Mouse (Mus musculus) midbrain, embryonic 12.5 days (tissue): ENCODE measurements around the gene Impdh2. TPM values are rescaled to one million over a fixed set of nuclear protein-coding genes. Genes with fewer than 3 reads are reported as not detected.
"Not testable (repeated sequence)": the region's sequence is repeated elsewhere in the genome, so short reads cannot be mapped to it uniquely, and the experiment has no call there.

ENCODE experiments used
- ATAC-seq: fragments of 200-750 bp; cut with Nextera tagmentation; 2 replicates; pipeline ENCODE4 v1.8.0; 2017; ENCODE audit warnings: low read depth, moderate TSS enrichment, moderate library complexity; ENCODE audit not compliant: low FRiP score
- H3K27ac ChIP-seq: fragments of 300-500 bp; sonication (generic); replicated peaks from 2 replicates; pipeline ENCODE4 v1.5.1; 2016; ENCODE audit warnings: mild to moderate bottlenecking
- H3K27me3 ChIP-seq: fragments of 300-500 bp; sonication (generic); 2 replicates; pipeline ENCODE4 v1.6.1; 2016; ENCODE audit warnings: mild to moderate bottlenecking
- H3K36me3 ChIP-seq: fragments of 300-500 bp; sonication (generic); 2 replicates; pipeline ENCODE4 v1.6.1; 2016
- H3K4me1 ChIP-seq: fragments of 300-500 bp; sonication (generic); 2 replicates; pipeline ENCODE4 v1.6.1; 2016
- H3K4me2 ChIP-seq: fragments of 300-500 bp; sonication (generic); replicated peaks from 2 replicates; pipeline ENCODE4 v1.6.1; 2016; ENCODE audit warnings: mild to moderate bottlenecking, moderate library complexity
- H3K4me3 ChIP-seq: fragments of 300-500 bp; sonication (generic); 2 replicates; pipeline ENCODE4 v1.5.1; 2016; ENCODE audit warnings: mild to moderate bottlenecking
- H3K9ac ChIP-seq: fragments of 300-500 bp; sonication (generic); replicated peaks from 2 replicates; pipeline ENCODE4 v1.6.1; 2016; ENCODE audit warnings: mild to moderate bottlenecking, moderate library complexity
- H3K9me3 ChIP-seq: fragments of 300-500 bp; sonication (generic); 2 replicates; pipeline ENCODE4 v1.6.1; 2016; ENCODE audit warnings: mild to moderate bottlenecking
- WGBS: fragments of 180-500 bp; shearing (Covaris S2); methylation state at CpG from one replicate; pipeline ENCODE4 v1.1.7; 2016; 5-methylcytosine and 5-hydroxymethylcytosine counted together
- microRNA counts: library from miRNA; unstranded; fragments of <30 nt; microRNA quantifications from one replicate; lab custom pipeline; 2017
- microRNA-seq: library from miRNA; unstranded; fragments of <30 nt; microRNA quantifications from one replicate; pipeline ENCODE4, GENCODE M21; 2017
- polyA plus RNA-seq: library from polyadenylated mRNA; unstranded; fragments of >200 nt; fragmentation: Nextera tagmentation; extraction: Ambion mirVana; gene quantifications from 2 replicates; pipeline ENCODE4 v1.2.1, GENCODE M21; 2016

Impdh2 gene
- polyA plus RNA-seq, 1 experiment from 2014 or later: 143 TPM

DNA sequence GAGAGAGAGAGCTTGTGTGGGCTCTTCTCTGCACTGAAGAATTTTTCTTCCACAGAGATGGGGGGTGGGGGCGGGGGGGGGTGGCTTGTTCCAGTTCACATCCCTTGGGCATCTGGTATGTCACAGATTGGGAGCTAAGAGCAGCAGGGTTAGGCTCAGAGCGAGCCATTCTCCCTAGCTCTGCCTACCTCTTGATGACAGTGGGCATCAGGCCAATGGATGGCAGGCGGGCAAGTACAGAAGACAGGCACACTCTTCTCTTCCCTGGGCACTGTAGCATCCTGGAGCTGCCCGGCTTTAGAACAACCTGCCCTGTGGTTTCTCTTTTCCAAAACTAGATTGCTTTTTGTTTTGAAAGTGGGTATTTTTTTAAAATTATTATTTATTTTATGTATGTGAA, 31.4 kb downstream of the Impdh2 start:
- Histone ChIP-seq H3K4me1 (peaks cover 42% of the 10 kb centered on the region), H3K27me3 (peaks cover 20% of the 10 kb centered on the region; the same call in 1 of the 2 replicates), H3K4me3 (no peak overlapping the region), H3K27ac (no peak overlapping the region), H3K9ac (no peak overlapping the region), H3K4me2 (no peak overlapping the region), H3K9me3 (no peaks in the 10 kb centered on the region), H3K36me3 (no peaks in the 10 kb centered on the region)
- no peak for ATAC-seq
- 90% methylated on average over 4 of the region's 4 CpGs for WGBS

DNA sequence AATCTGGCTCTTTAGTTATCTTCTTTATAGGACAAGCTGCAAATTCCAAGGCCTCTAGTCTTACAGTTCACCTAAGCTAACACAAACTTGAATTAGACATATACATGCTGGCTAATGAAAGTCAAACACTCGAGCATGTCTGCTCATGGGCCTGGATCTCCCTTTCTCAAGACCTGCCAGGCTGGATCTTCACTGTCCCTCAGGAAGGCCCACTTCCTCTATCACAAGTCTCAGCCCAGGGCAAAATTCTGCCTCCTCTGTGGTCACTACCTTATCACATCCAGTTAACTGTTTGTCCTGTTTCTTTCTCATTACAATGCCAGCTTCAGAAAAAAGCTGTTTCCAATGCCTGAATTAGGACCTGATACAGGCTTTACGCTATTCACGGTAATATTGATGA, 34.3 kb downstream of the Impdh2 start:
- H3K4me1 ChIP-seq: peaks cover 21% of the 10 kb centered on the region

DNA sequence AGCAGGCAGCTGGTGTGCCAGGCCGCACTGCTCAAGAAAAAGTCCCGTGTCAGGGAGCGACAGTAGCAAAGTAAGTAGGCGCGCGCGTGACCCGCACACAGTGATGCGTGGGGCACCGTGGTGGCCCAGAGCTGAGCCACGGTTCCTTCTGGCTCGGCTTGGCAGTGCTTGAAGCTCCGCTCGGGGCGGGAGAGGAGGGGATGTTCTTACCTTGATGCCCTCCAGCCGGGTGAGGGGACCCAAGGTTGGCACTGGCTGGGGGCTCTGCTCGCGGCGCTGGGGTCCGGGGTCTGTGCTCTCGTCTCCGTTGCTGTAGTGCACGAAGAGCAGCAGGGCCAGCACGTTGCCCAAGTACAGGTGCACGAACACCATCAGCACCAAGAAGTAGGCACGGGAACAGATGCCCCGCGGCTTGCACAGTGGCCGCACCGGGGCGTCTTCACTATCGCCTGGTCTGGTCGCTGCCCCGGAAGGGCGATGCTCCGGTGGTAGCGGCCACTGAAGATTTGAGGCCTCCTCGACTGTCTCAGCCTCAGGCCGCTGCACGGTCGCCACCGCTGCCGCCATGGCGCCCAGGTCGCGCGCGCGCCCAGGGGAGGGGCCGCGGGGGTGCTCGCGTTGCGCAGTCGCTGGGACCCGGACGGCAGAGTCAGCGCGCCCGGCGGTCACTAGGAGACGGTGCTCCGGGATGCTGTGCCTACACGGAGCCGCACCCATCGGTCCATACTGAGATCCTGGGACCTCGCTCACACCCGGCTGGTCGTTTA, 37.1 kb downstream of the Impdh2 start, which contains the start of gene P4htm:
P4htm (minus strand) TSS at position 670 of the 767 bp plus-strand sequence.
- Histone ChIP-seq H3K4me2 (peak within 1 kb of the TSS; percentile 86), H3K27ac (peak within 1 kb of the TSS; percentile 78), H3K9ac (peak within 1 kb of the TSS; percentile 80), H3K4me1 (peaks cover 15% of the 10 kb centered on the region), H3K36me3 (0 out of 2 replicates have a peak, but pooled peaks cover 3% of the 10 kb centered on the region), H3K9me3 (no peaks in the 10 kb centered on the region), H3K4me3 (peak within 1 kb of the TSS; percentile 69), H3K27me3 (no peaks in the 10 kb centered on the region)
- ATAC-seq: peak; percentile 85
- WGBS: 1% methylated on average over 63 of the region's 69 CpGs

More for the DNA sequence above, 34.3 kb downstream of the Impdh2 start:
- no peak overlapping the region for H3K4me3 ChIP-seq
- no peak overlapping the region for H3K4me2 ChIP-seq
- no peaks in the 10 kb centered on the region for H3K36me3 ChIP-seq
- H3K27me3 ChIP-seq: peaks cover 16% of the 10 kb centered on the region; the same call in 1 of the 2 replicates
- no peak overlapping the region for H3K9ac ChIP-seq
- 92% methylated on average over 3 of the region's 3 CpGs for WGBS
- H3K27ac ChIP-seq: no peak overlapping the region
- no peaks in the 10 kb centered on the region for H3K9me3 ChIP-seq
- no peak for ATAC-seq

DNA sequence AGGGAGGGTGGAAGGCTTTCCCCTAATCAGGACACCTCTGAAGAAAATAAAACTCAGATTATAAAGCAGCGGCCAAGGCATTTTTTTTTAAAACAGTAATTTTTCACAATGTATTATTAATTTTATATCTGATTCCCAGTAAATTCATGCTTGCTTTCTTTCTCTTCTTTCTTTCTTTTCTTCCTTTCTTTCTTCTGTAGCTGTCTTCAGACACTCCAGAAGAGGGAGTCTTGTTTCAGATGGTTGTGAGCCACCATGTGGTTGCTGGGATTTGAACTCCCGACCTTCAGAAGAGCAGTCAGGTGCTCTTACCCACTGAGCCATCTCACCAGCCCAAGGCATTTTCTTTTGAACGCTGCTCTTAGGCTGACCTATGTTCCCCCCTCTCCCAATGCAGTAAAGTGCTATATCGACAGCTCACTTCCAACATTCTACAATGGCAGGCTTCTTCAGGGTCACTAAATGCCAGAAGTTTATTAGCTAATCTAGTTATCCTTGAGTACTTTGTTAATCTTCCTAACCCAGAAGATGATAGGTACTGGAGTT, 39.0 kb downstream of the Impdh2 start:
- Histone ChIP-seq H3K27ac (no peak overlapping the region), H3K4me3 (no peak overlapping the region), H3K9ac (no peak overlapping the region), H3K4me1 (peaks cover 15% of the 10 kb centered on the region), H3K4me2 (no peak overlapping the region), H3K9me3 (no peaks in the 10 kb centered on the region), H3K36me3 (peaks cover 22% of the 10 kb centered on the region), H3K27me3 (no peaks in the 10 kb centered on the region)
- WGBS: 80% methylated on average over 4 of the region's 4 CpGs
- no peak for ATAC-seq

GRCm38 (mm10) chr9:108600011-108600410, 39.9 kb downstream of the Impdh2 start:
- H3K4me2 ChIP-seq: no peak overlapping the region
- H3K9ac ChIP-seq: no peak overlapping the region
- ATAC-seq: no peak
- no peaks in the 10 kb centered on the region for H3K27me3 ChIP-seq
- H3K4me3 ChIP-seq: no peak overlapping the region
- peaks cover 31% of the 10 kb centered on the region for H3K36me3 ChIP-seq
- no peaks in the 10 kb centered on the region for H3K9me3 ChIP-seq
- H3K27ac ChIP-seq: no peak overlapping the region
- peaks cover 15% of the 10 kb centered on the region for H3K4me1 ChIP-seq
- 59% methylated on average over 2 of the region's 2 CpGs for WGBS

DNA sequence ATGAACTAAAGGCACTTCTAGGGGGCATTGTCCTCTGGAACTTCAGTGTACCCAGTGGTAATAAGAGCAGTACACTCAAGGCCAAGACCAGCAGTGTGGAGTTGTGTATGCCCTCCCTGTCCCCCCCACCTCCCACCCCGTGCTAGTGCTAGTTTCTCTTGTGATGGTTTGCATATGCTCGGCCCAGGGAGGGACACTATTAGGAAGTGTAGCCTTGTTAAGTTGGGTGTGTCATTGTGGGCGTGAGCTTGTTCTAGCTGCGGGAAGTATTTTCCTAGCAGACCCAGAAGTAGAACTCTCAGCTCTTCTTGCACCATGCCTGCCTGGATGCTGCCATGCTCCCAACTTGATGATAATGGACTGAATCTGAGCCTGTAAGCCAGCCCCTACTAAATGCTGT, 41.9 kb downstream of the Impdh2 start:
- peaks cover 49% of the 10 kb centered on the region for H3K36me3 ChIP-seq
- peaks cover 3% of the 10 kb centered on the region for H3K4me1 ChIP-seq
- H3K4me2 ChIP-seq: no peak overlapping the region
- no peak overlapping the region for H3K27ac ChIP-seq
- no peak for ATAC-seq
- no peak overlapping the region for H3K9ac ChIP-seq
- WGBS: 91% methylated on average over 4 of the region's 4 CpGs
- no peaks in the 10 kb centered on the region for H3K9me3 ChIP-seq
- H3K27me3 ChIP-seq: no peaks in the 10 kb centered on the region
- H3K4me3 ChIP-seq: no peak overlapping the region

DNA sequence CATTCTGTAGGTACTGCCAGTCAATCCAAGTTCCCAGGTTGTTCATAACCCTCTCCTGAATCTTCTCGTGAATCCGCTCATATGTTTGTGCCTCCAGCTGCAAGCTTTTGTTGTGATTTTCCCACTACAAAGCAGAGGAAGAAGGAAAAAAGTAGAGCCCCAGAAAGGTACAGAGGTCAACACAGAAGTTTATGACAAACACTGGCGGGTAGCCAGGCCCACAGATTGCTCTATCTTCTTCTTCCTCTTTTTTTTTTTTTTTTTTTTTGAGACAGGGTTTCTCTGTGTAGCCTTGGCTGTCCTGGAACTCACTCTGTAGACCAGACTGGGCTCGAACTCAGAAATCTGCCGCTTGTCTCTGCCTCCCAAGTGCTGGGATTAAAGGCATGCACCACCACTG, 47.8 kb downstream of the Impdh2 start:
- 95% methylated on average over 5 of the region's 5 CpGs for WGBS
- peaks cover 95% of the 10 kb centered on the region for H3K36me3 ChIP-seq
- not testable (repeated sequence) for H3K9ac ChIP-seq

GRCm38 (mm10) chr9:108608889-108609288, 48.8 kb downstream of the Impdh2 start:
- H3K27me3 ChIP-seq: no peaks in the 10 kb centered on the region
- no peaks in the 10 kb centered on the region for H3K4me1 ChIP-seq
- no peak overlapping the region for H3K4me2 ChIP-seq
- no peak overlapping the region for H3K9ac ChIP-seq
- no peak for ATAC-seq
- H3K9me3 ChIP-seq: no peaks in the 10 kb centered on the region
- no peak overlapping the region for H3K4me3 ChIP-seq
- H3K27ac ChIP-seq: no peak overlapping the region
- 96% methylated on average over 4 of the region's 4 CpGs for WGBS
- H3K36me3 ChIP-seq: peaks cover 95% of the 10 kb centered on the region

More for the DNA sequence above, 47.8 kb downstream of the Impdh2 start:
- H3K9me3 ChIP-seq, H3K27me3 ChIP-seq, H3K4me2 ChIP-seq, H3K4me3 ChIP-seq, H3K27ac ChIP-seq, ATAC-seq, H3K4me1 ChIP-seq: not testable (repeated sequence)

DNA sequence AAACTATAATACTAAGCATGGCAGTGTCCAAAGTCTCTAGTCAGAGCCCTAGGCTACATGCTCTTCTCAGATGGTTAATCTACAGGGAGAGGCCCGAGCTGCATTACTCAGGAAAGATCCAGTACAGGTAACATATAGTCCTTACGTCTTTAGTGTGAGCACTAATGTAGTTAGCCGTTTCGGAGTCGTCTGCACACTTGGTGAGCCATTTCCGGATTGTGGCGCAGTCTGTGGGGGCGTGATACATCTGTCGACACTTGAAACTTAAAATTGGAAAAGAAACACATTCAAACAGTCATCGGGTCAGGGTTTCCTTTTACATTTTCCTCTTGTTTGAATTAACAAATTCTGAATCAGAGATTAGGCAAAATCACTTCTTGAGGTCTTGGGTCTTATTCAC, 51.4 kb downstream of the Impdh2 start:
- 95% methylated on average over 10 of the region's 10 CpGs for WGBS
- H3K27ac ChIP-seq: no peak overlapping the region
- H3K27me3 ChIP-seq: no peaks in the 10 kb centered on the region
- H3K4me3 ChIP-seq: no peak overlapping the region
- H3K9me3 ChIP-seq: no peaks in the 10 kb centered on the region
- H3K36me3 ChIP-seq: peaks cover 90% of the 10 kb centered on the region
- ATAC-seq: no peak
- H3K9ac ChIP-seq: no peak overlapping the region
- H3K4me1 ChIP-seq: no peaks in the 10 kb centered on the region
- no peak overlapping the region for H3K4me2 ChIP-seq

MicroRNA genes within 50 kb of the gene (microRNA counts, 519-probe panel; counts per million panel counts)
- microRNA mmu-miR-191 (lab: Ali Mortazavi, UCI) (5,882 counts per million, percentile 59 among the panel's probes with 10 or more counts), microRNA mmu-miR-425 (lab: Ali Mortazavi, UCI) (5,156 counts per million, percentile 46 among the panel's probes with 10 or more counts)

Small RNA genes within 50 kb of the gene (microRNA-seq; reads per million reads assigned to microRNA genes)
- gene Gm24083 (not detected), gene Mir191 (not detected), gene Mir425 (2,805 reads per million, percentile 85 among the genes with 10 or more reads in this experiment)

Other genes with a start within 250 kb of the Impdh2 start
- 656 and 692 TPM in 2 replicates for gene Gpx1, start 221.4 kb upstream of the Impdh2 start, polyA plus RNA-seq
- 135 and 142 TPM in 2 replicates for gene Usp4, start 212.4 kb upstream of the Impdh2 start, polyA plus RNA-seq
- 1.7 and 2.4 TPM in 2 replicates for gene 1700102P08Rik, start 167.5 kb upstream of the Impdh2 start, polyA plus RNA-seq
- gene Ccdc36, start 131.8 kb upstream of the Impdh2 start, polyA plus RNA-seq: 1.3 and 1.7 TPM in 2 replicates
- not detected in 2 replicates for gene BC048562, start 123.8 kb upstream of the Impdh2 start, polyA plus RNA-seq
- 51.4 and 52.6 TPM in 2 replicates for gene Ccdc71, start 99.8 kb upstream of the Impdh2 start, polyA plus RNA-seq
- gene Klhdc8b, start 98.7 kb upstream of the Impdh2 start, polyA plus RNA-seq: 60.7 and 72.1 TPM in 2 replicates
- 42.2 and 44.0 TPM in 2 replicates for gene Lamb2, start 80.5 kb upstream of the Impdh2 start, polyA plus RNA-seq
- gene Usp19, start 69.7 kb upstream of the Impdh2 start, polyA plus RNA-seq: 111 and 116 TPM in 2 replicates
- gene Qars, start 52.6 kb upstream of the Impdh2 start, polyA plus RNA-seq: 83.7 and 86.3 TPM in 2 replicates
- 175 and 178 TPM in 2 replicates for gene Qrich1, start 43.5 kb upstream of the Impdh2 start, polyA plus RNA-seq
- 56.9 and 58.8 TPM in 2 replicates for gene Ndufaf3, start 7.1 kb downstream of the Impdh2 start, polyA plus RNA-seq
- gene Dalrd3, start 9.6 kb downstream of the Impdh2 start, polyA plus RNA-seq: 251 and 260 TPM in 2 replicates
- 288 and 293 TPM in 2 replicates for gene Wdr6, start 18.5 kb downstream of the Impdh2 start, polyA plus RNA-seq
- 14.7 and 16.4 TPM in 2 replicates for gene P4htm, start 37.4 kb downstream of the Impdh2 start, polyA plus RNA-seq
- 60.3 and 64.8 TPM in 2 replicates for gene Arih2, start 89.1 kb downstream of the Impdh2 start, polyA plus RNA-seq
- 36.6 and 38.6 TPM in 2 replicates for gene Slc25a20, start 101.8 kb downstream of the Impdh2 start, polyA plus RNA-seq
- 57.1 and 67.6 TPM in 2 replicates for gene Prkar2a, start 129.0 kb downstream of the Impdh2 start, polyA plus RNA-seq
- 137 and 141 TPM in 2 replicates for gene Ip6k2, start 223.5 kb downstream of the Impdh2 start, polyA plus RNA-seq
- 17.0 and 20.1 TPM in 2 replicates for gene Nckipsd, start 248.1 kb downstream of the Impdh2 start, polyA plus RNA-seq